Mouse (Mus musculus) megakaryocyte, embryonic 14.5 days (primary cell): ENCODE measurements around the gene Zfp579. TPM values are rescaled to one million over a fixed set of nuclear protein-coding genes. Genes with fewer than 3 reads are reported as not detected.

Experiments
- H3K27me3 ChIP-seq: replicated peaks from 2 replicates; pipeline ENCODE3; 2012; ENCODE audit warnings: inconsistent platforms
- H3K36me3 ChIP-seq: replicated peaks from 2 replicates; pipeline ENCODE3; 2012; ENCODE audit warnings: low read length, inconsistent platforms, mixed read lengths
- H3K4me1 ChIP-seq: 2 replicates; pipeline ENCODE4 v1.6.1; 2012; ENCODE audit warnings: inconsistent platforms
- H3K4me3 ChIP-seq: replicated peaks from 2 replicates; pipeline ENCODE3; 2012; ENCODE audit warnings: moderate library complexity, mild to moderate bottlenecking, inconsistent platforms
- H3K9me3 ChIP-seq: 2 replicates; pipeline ENCODE4 v1.6.1; 2012; ENCODE audit warnings: inconsistent platforms
- FLI1 ChIP-seq: IDR thresholded peaks from 2 replicates; pipeline ENCODE4 v1.6.1; 2012; ENCODE audit warnings: low read length, inconsistent platforms, mixed read lengths
- GATA1 ChIP-seq: IDR thresholded peaks from 3 replicates; pipeline ENCODE4 v1.6.1; 2012; ENCODE audit warnings: mixed read lengths, low read length, inconsistent platforms, borderline replicate concordance
- polyA plus RNA-seq: library from polyadenylated mRNA; stranded (reverse); fragments of >175 nt; gene quantifications from 2 replicates; pipeline ENCODE4 v1.2.3, GENCODE M21; 2012; ENCODE audit warnings: low replicate concordance; ENCODE audit not compliant: insufficient read depth

Gene Zfp579
- polyA plus RNA-seq, 1 experiment, result 48.1 TPM

DNA sequence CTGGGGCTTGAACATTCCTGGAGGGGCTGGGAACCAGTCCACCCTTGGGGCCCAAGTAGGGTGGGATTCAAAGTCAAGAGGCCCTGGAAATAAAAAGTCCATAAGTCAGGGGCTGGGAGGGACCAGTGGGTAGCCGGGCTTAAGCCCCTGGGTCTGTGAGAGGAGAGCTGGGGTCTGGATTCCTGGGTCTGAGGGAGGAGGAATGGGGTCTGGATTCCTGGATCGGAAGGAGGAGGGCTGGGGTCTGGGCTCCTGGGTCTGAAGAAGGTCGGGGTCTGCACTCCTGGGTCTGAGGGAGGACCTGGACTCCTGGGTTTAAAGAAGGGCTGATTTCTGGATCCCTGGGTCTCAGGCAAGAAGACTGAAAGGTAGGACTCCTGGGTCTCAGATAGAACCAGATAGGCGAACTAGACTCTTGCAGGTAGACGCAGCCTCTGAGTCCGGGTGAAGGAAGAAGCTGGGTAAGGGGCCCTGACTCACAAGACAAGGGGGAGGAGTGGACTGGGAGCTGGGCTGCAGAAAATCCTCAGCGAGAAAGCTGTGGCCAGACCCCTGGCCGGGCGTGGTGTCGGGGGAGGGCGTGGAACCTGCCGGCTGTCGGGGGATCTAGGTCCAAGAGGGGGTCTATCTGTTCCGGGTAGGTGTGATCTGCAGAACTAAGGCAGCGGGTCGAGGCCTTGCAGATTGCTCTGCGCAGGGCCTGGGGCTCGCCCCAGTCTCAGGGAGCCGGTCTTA lies 523 bp downstream of the Zfp579 start:
- H3K9me3 ChIP-seq, result peaks cover 44% of the 10 kb centered on the region
- peaks cover 22% of the 10 kb centered on the region for H3K4me1 ChIP-seq
- peak overlapping the region; percentile 93 for H3K4me3 ChIP-seq
- H3K36me3 ChIP-seq, result peaks cover 26% of the 10 kb centered on the region
- peaks cover 5% of the 10 kb centered on the region for H3K27me3 ChIP-seq
- TF ChIP-seq GATA1 (no peak), FLI1 (no peak)

DNA sequence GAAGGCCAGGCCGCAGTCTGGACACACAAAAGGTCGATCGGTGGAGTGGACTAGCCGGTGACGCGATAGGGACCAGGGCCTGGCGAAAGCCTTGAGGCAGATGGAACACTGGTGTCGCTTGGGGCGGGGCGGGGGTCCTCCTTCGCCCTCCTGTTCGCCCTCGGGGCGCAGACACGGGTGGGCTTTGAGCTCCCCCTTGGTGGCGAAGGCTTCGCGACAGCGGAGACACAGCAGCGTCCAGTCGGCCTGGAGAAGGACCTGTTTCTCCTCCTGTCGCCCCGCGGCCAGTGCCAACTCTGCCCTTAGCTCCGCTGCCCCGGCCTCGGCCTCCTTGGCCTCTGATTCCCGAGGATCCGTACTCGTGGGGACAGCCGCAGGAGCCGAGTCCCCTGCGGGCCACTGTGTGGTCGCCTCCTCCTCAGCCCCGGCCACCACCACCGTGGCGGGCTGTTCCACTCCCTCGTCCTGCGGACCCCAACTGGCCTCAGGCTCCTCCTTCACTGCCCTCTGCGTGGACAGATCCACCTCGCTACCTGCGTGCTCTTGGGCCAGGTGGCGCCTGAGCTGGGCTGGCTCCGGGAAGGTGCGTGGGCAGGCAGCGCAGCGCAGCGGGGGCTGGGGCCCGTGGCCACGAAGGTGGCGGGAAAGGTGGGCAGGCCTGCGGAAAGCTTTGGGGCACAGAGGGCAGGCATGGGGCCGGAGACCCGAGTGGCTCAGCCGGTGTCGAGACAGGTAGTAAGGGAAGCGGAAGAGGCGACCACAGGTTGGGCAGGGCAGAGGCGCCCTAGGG lies 1.8 kb downstream of the Zfp579 start:
- Histone ChIP-seq H3K4me1 (peaks cover 22% of the 10 kb centered on the region), H3K36me3 (peaks cover 26% of the 10 kb centered on the region), H3K4me3 (peak overlapping the region; percentile 33), H3K9me3 (peaks cover 49% of the 10 kb centered on the region), H3K27me3 (peaks cover 5% of the 10 kb centered on the region)
- TF ChIP-seq GATA1 (no peak), FLI1 (no peak)

DNA sequence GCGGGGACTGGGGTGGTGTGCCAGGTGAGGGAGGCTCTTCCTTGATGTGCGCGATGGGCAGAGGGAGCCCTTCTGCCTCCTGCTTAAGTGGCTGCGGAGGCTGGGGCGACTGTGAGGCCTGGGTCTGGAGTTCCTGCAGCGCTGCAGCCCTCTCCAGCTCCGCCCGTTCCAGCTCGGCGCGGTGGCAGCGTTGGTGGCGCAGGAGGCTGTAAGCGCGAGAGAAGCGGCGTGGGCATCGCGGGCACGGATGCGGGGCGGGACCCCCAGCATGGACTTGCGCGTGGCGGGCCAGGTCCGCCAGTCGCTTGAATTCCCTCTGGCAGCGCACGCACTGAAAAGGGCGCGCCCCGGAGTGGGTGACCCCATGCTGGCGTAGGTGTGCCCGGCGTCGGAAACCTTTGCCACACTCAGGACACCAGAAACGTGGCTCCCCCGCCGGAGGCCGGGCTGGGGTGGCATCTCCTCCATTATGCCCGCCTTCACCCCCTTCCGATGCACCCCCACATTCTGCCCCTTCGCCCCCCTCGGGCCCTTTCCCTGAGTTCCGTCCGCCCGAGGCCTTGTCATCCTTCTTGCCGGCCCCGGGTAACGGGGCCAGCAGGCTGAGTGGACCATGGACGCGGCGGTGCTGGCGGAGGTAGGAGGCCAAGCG lies 2.5 kb downstream of the Zfp579 start:
- peaks cover 49% of the 10 kb centered on the region for H3K9me3 ChIP-seq
- peaks cover 5% of the 10 kb centered on the region for H3K27me3 ChIP-seq
- TF ChIP-seq GATA1 (no peak), FLI1 (no peak)
- peaks cover 26% of the 10 kb centered on the region for H3K36me3 ChIP-seq
- peaks cover 22% of the 10 kb centered on the region for H3K4me1 ChIP-seq
- H3K4me3 ChIP-seq, result peak overlapping the region; percentile 4

DNA sequence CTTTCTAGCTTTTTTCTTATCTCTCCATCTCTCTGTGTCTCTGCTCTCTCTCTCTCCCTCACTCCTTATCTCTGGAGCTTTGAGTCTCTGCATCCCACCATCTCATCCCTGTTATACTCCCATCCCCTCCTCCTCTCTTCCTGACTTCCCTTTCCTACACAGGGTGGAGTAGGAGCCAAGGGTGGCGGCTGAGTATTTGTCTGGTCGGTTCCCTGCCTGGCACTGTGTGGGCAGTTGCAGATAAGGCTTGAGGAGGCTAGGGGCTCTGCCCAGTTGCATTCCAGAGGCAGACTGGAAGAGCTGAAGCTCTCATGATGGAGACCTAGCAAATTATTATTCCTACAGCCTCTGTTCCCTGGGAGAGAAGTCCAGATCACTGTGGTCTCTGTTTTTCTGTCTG lies 7.7 kb downstream of the Zfp579 start:
- H3K4me1 ChIP-seq, result peaks cover 7% of the 10 kb centered on the region; the same call in 1 of the 2 replicates
- H3K27me3 ChIP-seq, result peaks cover 28% of the 10 kb centered on the region
- no peak overlapping the region for H3K4me3 ChIP-seq
- peaks cover 11% of the 10 kb centered on the region for H3K36me3 ChIP-seq
- TF ChIP-seq FLI1, result no peak
- peaks cover 33% of the 10 kb centered on the region for H3K9me3 ChIP-seq

DNA sequence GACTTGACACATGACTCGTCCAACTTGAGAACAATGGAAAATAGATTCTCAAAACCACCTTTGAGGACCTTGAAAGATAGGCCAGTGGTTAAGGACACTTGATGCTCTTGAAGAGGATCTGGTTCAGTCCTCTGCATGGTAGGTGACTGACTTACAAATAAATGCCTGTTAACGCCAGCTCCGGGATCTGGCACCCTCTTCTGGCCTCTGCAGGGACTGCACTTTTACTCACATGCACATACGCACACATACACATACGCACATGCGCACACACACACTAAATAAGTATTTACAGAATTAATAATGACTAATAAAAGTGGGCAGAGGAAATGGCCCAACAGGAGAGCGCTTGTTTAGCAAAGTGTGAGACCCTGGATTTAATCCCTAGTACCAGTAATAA lies 19.1 kb downstream of the Zfp579 start:
- H3K36me3 ChIP-seq, result no peaks in the 10 kb centered on the region
- peaks cover 11% of the 10 kb centered on the region for H3K4me1 ChIP-seq
- H3K9me3 ChIP-seq, result peaks cover 11% of the 10 kb centered on the region
- TF ChIP-seq FLI1 (no peak), GATA1 (no peak)
- H3K4me3 ChIP-seq, result no peak overlapping the region
- peaks cover 30% of the 10 kb centered on the region for H3K27me3 ChIP-seq

DNA sequence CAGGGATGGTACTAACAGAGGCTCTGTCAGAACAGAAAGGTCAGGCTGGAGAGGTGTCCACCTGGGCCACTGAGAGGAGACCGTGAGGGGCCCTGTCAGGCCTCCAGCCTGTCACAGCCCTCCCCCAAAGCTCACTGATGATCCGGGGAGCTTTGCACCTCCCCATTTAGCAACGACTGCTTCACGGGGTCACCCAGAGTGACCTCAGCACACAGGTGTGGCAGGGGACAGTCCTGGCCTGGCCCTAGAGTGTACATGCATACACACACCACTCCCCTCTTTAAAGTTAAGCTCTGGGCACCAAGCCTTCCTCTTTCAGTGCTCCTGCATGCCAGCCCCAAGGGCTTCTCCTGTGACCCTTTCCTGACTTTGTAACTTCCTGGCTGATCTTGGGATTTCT lies 20.5 kb downstream of the Zfp579 start:
- Histone ChIP-seq H3K9me3 (peaks cover 11% of the 10 kb centered on the region), H3K4me1 (peaks cover 24% of the 10 kb centered on the region), H3K27me3 (peaks cover 36% of the 10 kb centered on the region), H3K36me3 (no peaks in the 10 kb centered on the region), H3K4me3 (no peak overlapping the region)
- TF ChIP-seq GATA1 (no peak), FLI1 (no peak)

DNA sequence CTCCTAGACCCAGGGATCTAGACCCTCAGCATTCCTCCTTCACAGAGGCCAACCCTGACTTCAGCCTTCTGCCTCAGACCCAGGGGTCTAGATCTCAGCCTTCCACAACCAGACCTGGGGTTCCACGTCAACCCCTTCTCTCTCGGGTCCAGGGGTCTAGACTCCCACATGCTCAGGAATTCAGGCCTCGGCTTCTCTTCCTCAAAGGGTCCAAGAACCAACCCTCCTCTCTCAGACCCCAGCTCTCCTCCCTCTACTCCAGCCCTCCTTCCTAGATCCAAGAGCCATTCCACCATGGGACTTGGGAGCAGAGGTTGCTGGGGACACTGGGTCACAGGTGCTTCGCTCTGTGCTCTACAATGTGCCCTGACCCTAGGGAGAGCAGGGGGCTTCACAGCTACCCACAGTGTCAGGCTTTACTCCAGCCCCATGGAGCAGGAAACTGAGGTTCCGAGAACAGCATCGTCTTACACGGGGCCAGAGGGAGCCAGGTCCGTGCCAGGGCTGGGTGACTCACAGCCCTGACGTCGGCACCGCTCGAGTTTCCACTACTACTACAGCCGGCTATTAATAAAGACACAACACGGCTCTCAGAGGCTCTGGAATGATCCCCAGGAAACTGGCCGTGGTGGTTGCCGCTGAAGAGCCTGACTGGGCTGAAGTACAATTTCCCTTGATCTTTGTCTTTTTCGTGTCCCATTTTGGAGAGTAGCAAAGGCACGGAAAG lies 23.5 kb downstream of the Zfp579 start:
- Histone ChIP-seq H3K27me3 (peaks cover 45% of the 10 kb centered on the region), H3K4me1 (peaks cover 24% of the 10 kb centered on the region), H3K4me3 (no peak overlapping the region), H3K9me3 (peaks cover 11% of the 10 kb centered on the region), H3K36me3 (no peaks in the 10 kb centered on the region)
- TF ChIP-seq FLI1 (no peak), GATA1 (no peak)

DNA sequence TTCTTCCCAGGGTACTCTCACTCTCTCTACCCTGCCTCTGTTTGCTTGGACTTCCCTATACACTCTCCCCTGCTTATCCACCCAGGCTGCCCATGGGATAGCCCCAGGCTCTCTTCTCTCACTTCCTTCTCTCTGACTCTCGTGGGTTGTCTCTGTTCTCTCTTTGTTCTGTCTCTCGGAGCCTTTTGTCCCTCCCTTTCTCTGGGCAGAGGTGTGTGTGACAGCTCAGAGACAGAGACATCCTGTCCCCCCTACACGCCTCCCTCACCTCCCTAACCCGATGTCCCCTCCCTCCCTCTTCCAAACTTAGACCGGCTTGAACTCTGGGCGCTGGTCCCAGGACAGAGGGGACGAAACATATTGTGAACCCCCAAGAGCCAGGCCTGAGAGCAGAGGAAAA lies 24.2 kb downstream of the Zfp579 start:
- H3K36me3 ChIP-seq, result no peaks in the 10 kb centered on the region
- TF ChIP-seq GATA1, result no peak
- no peak for TF ChIP-seq FLI1
- H3K4me3 ChIP-seq, result no peak overlapping the region
- peaks cover 51% of the 10 kb centered on the region for H3K27me3 ChIP-seq
- H3K9me3 ChIP-seq, result peaks cover 4% of the 10 kb centered on the region
- peaks cover 24% of the 10 kb centered on the region for H3K4me1 ChIP-seq

DNA sequence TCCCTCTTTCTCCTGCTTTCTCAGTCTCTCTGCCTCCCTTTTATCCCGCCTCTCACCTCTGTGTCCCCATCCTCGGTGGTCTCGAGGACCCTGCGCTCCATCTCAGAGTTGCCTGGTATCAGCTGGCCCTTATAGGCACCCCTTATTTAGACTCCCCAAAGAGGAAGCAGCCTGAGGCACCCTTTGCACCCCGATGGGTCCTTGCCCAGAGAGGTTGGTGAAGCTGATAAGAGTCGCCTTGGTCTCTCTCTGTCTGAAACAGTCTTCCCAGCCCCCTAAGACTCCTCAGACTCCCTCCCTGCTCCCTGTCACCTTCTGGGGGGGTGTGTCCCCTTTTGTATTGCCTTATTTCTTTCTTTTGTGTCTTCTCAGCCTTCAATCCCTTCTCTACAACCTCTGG lies 24.9 kb downstream of the Zfp579 start, which contains the start of gene Sbk3:
Gene Sbk3 (minus strand): TSS at position 101 of the 400 bp plus-strand sequence.
- Histone ChIP-seq H3K9me3 (no peaks in the 10 kb centered on the region), H3K27me3 (peaks cover 50% of the 10 kb centered on the region), H3K4me1 (peaks cover 24% of the 10 kb centered on the region), H3K4me3 (no peak within 1 kb of the TSS), H3K36me3 (no peaks in the 10 kb centered on the region)
- TF ChIP-seq FLI1, result no peak

DNA sequence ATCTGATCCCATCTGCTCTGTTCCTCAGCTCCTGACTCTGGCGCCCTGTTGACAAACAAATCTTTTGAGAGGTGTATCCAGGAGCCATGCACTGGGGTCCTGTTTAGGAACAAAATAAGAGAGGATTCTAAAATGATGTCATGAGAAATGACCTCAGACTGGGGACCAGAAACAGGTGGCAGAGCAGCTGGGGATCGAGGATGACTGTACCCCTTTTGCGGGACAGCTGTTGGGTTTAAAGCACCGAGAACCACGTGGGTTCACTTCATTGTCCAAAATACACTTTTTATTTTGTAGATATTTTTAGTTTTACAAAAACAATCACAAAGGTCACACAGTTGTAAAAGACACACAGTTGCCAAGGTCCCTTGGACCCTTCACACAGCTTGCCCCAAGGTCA lies 31.0 kb downstream of the Zfp579 start:
- H3K9me3 ChIP-seq, result no peaks in the 10 kb centered on the region
- H3K27me3 ChIP-seq, result peaks cover 34% of the 10 kb centered on the region
- TF ChIP-seq GATA1 (no peak), FLI1 (no peak)
- peaks cover 12% of the 10 kb centered on the region for H3K4me1 ChIP-seq
- no peak overlapping the region for H3K4me3 ChIP-seq
- H3K36me3 ChIP-seq, result no peaks in the 10 kb centered on the region
